Mouse (Mus musculus) kidney, adult 9 months (tissue): ENCODE results near the gene Mvp.

Experiments used
- DNase-seq: peaks from one replicate; pipeline ENCODE4 v3.0.0; 2022

Gene Mvp

GRCm38 (mm10) chr7:126986319-126986718, 28.1 kb downstream of the Mvp start:
- DNase-seq = peak; percentile 75

- no peak for DNase-seq
Measured at GRCm38 (mm10) chr7:126984667-126985444, 29.6 kb downstream of the Mvp start.

- DNase-seq = no peak
Measured at GRCm38 (mm10) chr7:126983113-126983512, 31.3 kb downstream of the Mvp start.

GRCm38 (mm10) chr7:126982054-126982453, 32.4 kb downstream of the Mvp start:
- no peak for DNase-seq

- no peak for DNase-seq
Measured at GRCm38 (mm10) chr7:126981601-126982000, 32.8 kb downstream of the Mvp start.

- DNase-seq = no peak
Measured at GRCm38 (mm10) chr7:126978841-126979240, 35.6 kb downstream of the Mvp start.

GRCm38 (mm10) chr7:126976878-126977459, 37.5 kb downstream of the Mvp start:
- DNase-seq = peak; percentile 23

DNA sequence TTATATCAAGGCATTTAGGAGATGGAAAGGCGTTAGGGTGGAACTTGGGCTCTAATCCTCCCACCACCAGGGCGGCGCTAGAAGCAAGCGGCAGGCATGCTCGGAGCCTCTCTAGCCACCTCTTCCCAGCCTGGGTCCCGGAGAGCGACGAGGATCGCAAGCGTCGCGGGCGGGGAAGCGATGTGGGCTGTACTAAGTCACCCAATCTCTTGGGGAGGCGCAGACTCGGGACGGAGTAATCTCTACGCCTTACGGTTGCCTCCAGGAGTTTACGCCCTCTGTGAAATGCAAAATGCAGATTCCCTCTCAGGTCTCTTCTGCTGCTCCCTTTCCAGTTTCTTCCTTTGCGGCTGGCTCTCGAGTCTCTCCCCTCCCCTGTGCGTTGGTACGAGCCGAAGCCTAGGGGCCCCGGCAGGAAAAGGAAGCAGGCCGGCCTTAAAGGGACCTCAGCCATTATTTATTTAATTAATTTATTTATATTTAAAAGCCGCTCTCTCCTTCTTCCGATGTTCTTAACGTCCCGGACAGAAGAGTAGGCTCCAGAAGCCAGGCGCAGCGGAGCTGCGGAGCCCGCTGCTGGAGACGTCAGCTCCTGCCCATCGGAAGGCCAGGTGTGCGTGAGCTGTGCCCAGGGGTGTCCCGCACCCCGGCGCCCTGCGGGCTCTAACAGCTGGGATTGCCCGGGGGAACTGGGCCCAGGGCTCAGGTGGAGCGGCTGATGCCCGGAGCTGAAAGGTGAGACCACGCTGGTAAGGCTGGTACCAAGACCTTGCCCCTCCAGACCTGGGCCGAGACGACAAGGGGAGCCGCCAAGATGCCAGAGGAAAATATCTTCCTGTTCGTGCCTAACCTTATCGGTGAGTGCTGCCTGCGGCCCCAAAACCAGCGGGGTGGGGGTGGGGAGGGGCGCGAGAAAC, 38.2 kb downstream of the Mvp start, which contains the start of gene Cdiptos:
Gene Cdiptos, minus strand, starts transcription at position 149 of the 917 bp plus-strand sequence.
- peak; percentile 97 for DNase-seq

DNA sequence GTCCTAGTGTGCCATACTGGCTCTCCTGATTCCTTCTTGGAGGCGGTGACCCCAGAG, 38.7 kb downstream of the Mvp start, which contains the start of gene Cdipt:
Gene Cdipt, plus strand, starts transcription at position 22 of the 57 bp plus-strand sequence.
- no peak for DNase-seq

- no peak for DNase-seq
Measured at GRCm38 (mm10) chr7:126975493-126975892, 38.9 kb downstream of the Mvp start.

DNA sequence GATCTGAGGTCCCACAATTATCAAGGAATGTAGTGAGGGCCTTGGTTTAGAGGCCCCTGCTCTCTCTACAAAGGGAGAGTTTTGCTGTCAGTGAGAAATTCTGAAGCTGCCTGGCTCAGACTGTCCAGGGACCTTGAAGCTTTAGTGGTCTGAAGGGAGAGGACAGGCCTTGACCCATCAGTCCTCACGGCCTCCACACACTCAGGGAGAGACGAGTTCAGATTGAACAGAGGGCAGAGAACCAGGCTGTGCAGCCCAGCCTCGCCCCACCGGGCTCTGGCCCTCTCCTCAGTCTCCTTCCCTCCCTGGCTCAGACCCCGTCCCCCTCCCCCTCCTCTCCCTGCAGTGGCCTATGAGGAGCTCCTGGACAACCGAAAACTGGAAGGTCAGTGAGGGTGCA, 47.1 kb downstream of the Mvp start:
- no peak for DNase-seq

GRCm38 (mm10) chr7:126965568-126965967, 48.9 kb downstream of the Mvp start:
- DNase-seq = no peak

DNA sequence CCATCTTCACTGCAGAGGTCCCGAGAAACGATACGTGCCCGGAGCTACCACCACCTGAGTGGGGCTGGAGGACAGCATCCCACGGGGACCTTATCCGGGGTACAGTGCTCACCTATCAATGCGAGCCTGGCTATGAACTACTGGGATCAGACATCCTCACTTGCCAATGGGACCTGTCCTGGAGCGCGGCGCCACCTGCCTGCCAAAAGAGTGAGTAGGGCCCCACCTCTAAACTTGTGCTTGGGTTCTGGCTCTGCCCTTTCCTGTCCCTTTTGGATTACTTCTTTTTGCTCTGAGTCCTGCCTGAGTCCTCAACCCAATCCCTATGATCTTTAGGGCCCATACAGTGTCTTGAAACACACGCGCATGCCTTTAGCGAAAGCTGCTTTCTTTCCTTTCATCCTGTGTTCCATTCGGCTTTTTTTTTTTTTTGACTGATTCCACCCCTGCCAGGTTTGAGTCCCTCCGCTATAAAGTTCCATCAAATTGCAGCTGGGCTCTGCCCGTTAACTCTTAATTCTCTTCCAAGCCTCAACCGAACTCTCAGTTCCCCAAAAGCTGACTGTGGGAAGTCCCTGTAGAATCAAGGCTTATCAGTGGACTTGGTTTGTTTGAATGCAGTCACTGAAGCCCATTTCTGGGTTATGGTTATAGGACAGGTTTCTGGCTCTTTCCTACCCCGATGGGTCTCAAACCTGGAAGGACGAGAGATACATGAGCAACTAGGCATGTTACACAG, 50.7 kb downstream of the Mvp start:
- peak; percentile 75 for DNase-seq

DNA sequence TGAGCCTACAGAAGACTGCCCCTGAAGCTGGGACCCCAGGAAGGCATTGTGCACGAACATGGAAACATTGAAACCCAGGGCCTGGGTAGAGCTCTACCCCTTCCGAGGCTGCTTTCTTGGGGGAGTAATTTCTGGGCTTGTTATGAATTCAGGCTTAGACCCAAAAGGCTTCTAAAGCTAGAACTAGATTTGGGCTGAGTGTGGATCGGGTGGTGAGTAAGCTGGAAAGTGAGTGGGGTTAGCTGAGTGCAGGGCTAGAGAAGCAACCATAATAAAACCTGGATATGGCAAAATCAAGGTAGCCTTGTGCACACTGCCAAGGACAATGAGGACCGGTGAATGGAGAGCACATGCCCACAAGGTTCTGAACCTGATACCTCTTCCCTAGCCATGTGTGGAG, 52.5 kb downstream of the Mvp start:
- no peak for DNase-seq

GRCm38 (mm10) chr7:126961095-126961494, 53.3 kb downstream of the Mvp start:
- DNase-seq = no peak

DNA sequence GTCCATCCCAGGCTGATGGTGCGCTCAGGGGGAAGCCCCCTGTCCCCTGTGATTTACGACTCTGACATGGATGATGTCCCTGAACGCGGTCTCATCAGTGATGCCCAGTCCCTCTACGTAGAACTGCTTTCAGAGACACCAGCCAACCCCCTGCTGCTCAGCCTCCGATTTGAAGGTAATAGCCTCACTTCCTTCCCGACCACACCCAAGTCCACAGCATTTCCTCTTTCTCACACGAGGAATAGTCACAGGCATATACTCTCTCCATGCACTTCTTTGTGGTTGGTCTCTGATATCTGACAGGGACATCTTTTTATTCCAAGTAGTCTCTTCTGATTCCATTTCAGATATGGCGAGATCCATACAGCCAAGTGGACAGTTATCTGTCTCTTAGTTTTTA, 54.6 kb downstream of the Mvp start:
- DNase-seq = no peak

DNA sequence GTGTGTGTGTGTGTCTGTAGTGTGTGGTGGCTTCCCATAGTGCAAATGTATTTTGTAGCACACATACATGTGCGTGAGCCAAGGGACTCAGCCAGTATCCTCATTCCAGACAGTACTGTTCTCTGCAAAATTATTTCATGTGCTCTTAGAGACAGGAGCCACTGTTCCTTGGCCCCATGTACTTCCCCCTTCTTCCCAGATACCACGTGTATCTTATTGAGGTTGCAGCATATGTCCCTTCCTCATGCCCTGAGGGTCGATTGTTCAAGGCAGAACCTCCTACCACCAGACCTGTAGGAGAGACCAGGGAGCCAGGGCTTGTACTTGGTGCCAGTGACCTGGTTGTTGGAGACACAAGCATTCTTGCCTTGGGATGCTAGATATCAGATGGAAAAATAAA, 59.3 kb downstream of the Mvp start:
- no peak for DNase-seq

- DNase-seq = no peak
Measured at GRCm38 (mm10) chr7:126952646-126953045, 61.8 kb downstream of the Mvp start.

GRCm38 (mm10) chr7:126951741-126952140, 62.7 kb downstream of the Mvp start:
- no peak for DNase-seq

- DNase-seq = no peak
Measured at GRCm38 (mm10) chr7:126950647-126951615, 63.5 kb downstream of the Mvp start.

DNA sequence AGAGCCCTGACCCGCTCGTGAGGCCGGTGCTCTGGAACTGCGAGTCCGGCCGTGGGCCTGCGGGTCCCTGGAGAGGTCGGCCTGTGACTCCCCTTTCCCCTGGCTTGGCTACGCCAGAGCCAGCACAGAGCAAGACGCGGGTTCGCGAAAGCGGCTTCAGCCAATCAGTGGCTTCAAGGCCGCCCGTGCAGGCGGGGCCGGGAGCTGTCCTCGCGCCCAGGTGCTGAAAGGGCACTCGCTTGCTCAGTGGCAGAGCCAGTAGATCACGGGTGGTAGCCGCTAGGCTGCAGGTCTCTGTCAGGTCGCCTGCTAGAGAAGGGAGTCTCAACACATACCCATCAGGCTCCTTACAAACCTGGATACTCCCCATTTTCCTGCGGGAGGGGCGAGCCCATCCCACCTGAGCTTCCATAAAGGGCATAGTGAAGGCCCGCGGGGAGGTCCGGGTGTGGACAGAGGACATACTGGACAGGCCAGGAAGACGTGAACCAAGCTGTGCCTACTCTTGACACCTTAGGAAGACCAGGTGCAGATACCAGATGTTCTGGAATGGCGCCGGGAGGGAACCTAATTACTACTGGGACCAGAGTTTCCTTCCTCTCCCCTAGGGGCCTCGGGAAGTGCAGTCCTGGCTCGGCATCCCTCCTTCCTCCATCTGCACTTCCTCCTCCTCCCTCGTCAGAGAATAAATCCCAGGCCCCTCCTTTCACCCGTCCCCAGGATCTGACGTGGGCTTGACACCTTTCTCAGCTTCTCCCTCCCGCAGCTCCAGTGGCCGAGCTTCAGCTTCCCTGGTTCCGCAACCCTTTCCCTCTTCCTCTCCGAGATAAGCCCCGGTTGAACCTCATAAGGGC, 64.4 kb downstream of the Mvp start, which contains the start of gene Sez6l2:
Gene Sez6l2, plus strand, starts transcription at position 771 of the 854 bp plus-strand sequence.
- DNase-seq = peak; percentile 84
